Mouse (Mus musculus) lung, postnatal 0 days (tissue): ENCODE data around the gene Lrrc34. TPM values are rescaled to one million over a fixed set of nuclear protein-coding genes. Genes with fewer than 3 reads are reported as not detected.

Source experiments
- ATAC-seq: fragments of 200-750 bp; cut with Nextera tagmentation; 2 replicates; pipeline ENCODE4 v1.8.0; 2017; ENCODE audit warnings: moderate library complexity
- DNase-seq: peaks from one replicate; pipeline ENCODE4 v3.0.0-alpha.2; 2016; ENCODE audit warnings: low spot score
- H3K27ac ChIP-seq: fragments of 300-500 bp; sonication (generic); 2 replicates; pipeline ENCODE4 v1.5.1; 2014; ENCODE audit warnings: antibody characterized with exemption, mild to moderate bottlenecking, low read length, mixed read lengths
- H3K27me3 ChIP-seq: fragments of 300-500 bp; sonication (generic); replicated peaks from 2 replicates; pipeline ENCODE4 v1.6.1; 2014; ENCODE audit warnings: low read length, mixed read lengths; ENCODE audit not compliant: insufficient read depth
- H3K36me3 ChIP-seq: fragments of 300-500 bp; sonication (generic); 2 replicates; pipeline ENCODE4 v1.6.1; 2014; ENCODE audit warnings: low read length, mixed read lengths; ENCODE audit not compliant: insufficient read depth
- H3K4me1 ChIP-seq: fragments of 300-500 bp; sonication (generic); 2 replicates; pipeline ENCODE4 v1.6.1; 2014; ENCODE audit warnings: antibody characterized with exemption, low read depth, low read length, mixed read lengths; ENCODE audit not compliant: insufficient read depth
- H3K4me2 ChIP-seq: fragments of 300-500 bp; sonication (generic); replicated peaks from 2 replicates; pipeline ENCODE4 v1.6.1; 2014; ENCODE audit warnings: low read depth, mild to moderate bottlenecking, low read length, moderate library complexity, mixed read lengths
- H3K4me3 ChIP-seq: fragments of 300-500 bp; sonication (generic); 2 replicates; pipeline ENCODE4 v1.5.1; 2014; ENCODE audit warnings: low read depth, low read length
- H3K9ac ChIP-seq: fragments of 300-500 bp; sonication (generic); replicated peaks from 2 replicates; pipeline ENCODE4 v1.6.1; 2014; ENCODE audit warnings: low read depth, mild to moderate bottlenecking
- H3K9me3 ChIP-seq: fragments of 300-500 bp; sonication (generic); 2 replicates; pipeline ENCODE4 v1.6.1; 2016; ENCODE audit warnings: low read length, mixed read lengths
- CTCF ChIP-seq: IDR thresholded peaks from 2 replicates; pipeline ENCODE4 v1.5.1; 2016; ENCODE audit warnings: antibody characterized with exemption, mild to moderate bottlenecking
- EP300 ChIP-seq: IDR thresholded peaks from 2 replicates; pipeline ENCODE4 v1.6.1; 2016; ENCODE audit warnings: antibody characterized with exemption, mild to moderate bottlenecking, control low read depth
- WGBS: fragments of 180-500 bp; shearing (Covaris S2); extraction: QIAGEN DNeasy Blood & Tissue Kit; methylation state at CpG from one replicate; pipeline ENCODE4 v1.1.7; 2014; 5-methylcytosine and 5-hydroxymethylcytosine counted together
- polyA plus RNA-seq: library from polyadenylated mRNA; unstranded; fragments of >200 nt; fragmentation: Nextera tagmentation; extraction: Ambion mirVana; gene quantifications from 2 replicates; pipeline ENCODE4 v1.2.1, GENCODE M21; 2015

Gene Lrrc34
- polyA plus RNA-seq, 1 experiment from 2014 or later: 7.9 TPM

DNA sequence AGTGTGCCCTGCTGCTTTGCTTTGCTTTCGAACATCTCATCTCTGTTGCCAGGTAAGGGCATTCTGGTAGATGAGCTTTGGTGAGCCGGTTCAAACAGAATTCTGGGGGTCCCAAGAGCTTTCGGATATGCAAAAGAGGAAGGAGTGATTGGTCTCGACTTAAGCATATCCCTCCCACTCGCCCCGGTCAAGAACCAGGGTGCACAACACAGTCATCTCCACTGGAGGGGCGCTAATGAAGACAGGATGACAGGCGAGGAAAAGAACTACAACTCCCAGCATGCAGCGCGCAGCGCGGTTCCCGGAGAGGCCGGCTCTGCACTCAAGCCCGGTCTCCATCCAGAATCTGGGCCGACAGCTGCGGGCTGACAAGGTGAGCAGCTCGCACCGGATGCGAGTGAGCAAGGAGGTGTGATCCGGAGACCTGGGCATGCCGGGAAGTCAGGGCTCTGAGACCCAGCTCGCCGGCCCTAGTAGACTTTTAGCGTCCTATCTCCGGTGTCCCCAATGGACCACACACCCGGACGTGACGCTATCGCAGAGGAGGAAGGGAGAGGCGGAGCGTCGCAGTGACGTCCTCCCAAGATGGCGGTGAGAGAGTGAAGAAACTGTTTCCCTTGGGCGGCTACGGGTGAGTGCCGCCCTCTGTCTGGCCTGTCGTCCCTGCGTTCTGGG, 45.5 kb downstream of the Lrrc34 start, which contains the start of gene Mynn:
Mynn (plus strand) TSS at position 1 of the 675 bp plus-strand sequence.
- Histone ChIP-seq H3K27me3 (no peaks in the 10 kb centered on the region), H3K9me3 (no peaks in the 10 kb centered on the region), H3K4me2 (peak within 1 kb of the TSS; percentile 58), H3K27ac (peak within 1 kb of the TSS; percentile 97), H3K9ac (peak within 1 kb of the TSS; percentile 78), H3K36me3 (peaks cover 7% of the 10 kb centered on the region; the same call in 1 of the 2 replicates), H3K4me3 (peak within 1 kb of the TSS; percentile 81), H3K4me1 (peaks cover 9% of the 10 kb centered on the region; the same call in 1 of the 2 replicates)
- TF ChIP-seq CTCF (peak; percentile 73), EP300 (no peak)
- DNase-seq (peak; percentile 98), ATAC-seq (peak; percentile 96)
- under 1% methylated on average over 37 of the region's 40 CpGs for WGBS

DNA sequence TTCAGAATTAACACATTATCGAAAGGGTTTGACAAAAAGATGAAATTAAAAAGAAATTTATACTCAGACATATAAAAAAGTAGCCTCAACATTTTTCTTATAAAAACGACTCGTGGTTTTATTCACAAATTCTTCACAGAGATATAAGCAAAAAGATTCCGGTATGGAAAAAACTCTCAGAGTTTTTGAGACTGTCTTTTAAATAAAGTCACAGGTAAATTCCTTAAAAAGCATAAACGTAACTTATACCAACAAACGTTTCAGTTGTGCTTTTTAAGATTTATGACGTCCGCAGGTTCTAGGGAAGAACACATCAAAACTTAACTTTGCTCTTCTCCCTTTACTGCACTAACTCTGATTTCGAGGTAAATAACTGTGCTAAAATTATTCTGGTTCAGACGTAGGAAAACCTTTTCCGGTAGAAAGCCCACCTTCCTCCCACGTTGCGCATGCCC, 46.0 kb downstream of the Lrrc34 start:
- Histone ChIP-seq H3K36me3 (peaks cover 4% of the 10 kb centered on the region; the same call in 1 of the 2 replicates), H3K27me3 (no peaks in the 10 kb centered on the region), H3K9me3 (no peaks in the 10 kb centered on the region), H3K4me3 (peak overlapping the region; percentile 81), H3K9ac (no peak overlapping the region), H3K4me1 (peaks cover 9% of the 10 kb centered on the region; the same call in 1 of the 2 replicates), H3K27ac (peak overlapping the region; percentile 97), H3K4me2 (peak overlapping the region; percentile 58)
- DNase-seq (no peak), ATAC-seq (no peak)
- 1% methylated on average over 13 of the region's 13 CpGs for WGBS
- no peak for TF ChIP-seq EP300
- no peak for TF ChIP-seq CTCF

DNA sequence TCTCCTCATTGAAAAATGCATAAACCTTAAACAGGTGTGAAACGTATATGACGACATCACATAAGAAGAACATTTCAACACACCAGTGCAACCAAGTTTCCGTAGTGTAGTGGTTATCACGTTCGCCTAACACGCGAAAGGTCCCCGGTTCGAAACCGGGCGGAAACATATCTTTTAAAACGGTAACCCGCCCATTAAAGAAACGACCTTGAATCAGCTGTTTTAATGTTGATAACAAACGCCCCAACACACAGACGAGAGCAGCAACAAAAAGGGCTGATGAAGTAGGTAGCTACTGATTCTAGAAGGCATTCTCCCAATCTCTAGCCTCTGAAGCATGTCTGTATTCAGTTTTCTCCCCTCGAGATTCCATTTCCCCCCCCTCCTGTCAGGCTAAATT, 46.5 kb downstream of the Lrrc34 start:
- no peaks in the 10 kb centered on the region for H3K27me3 ChIP-seq
- no peak overlapping the region for H3K9ac ChIP-seq
- TF ChIP-seq EP300 (peak; percentile 54), CTCF (no peak)
- peak; percentile 11 for ATAC-seq
- H3K4me1 ChIP-seq: peaks cover 9% of the 10 kb centered on the region; the same call in 1 of the 2 replicates
- under 1% methylated on average over 17 of the region's 17 CpGs for WGBS
- peak overlapping the region; percentile 58 for H3K4me2 ChIP-seq
- peak overlapping the region; percentile 34; the same call in 1 of the 2 replicates for H3K27ac ChIP-seq
- DNase-seq: peak; percentile 85
- H3K9me3 ChIP-seq: no peaks in the 10 kb centered on the region
- H3K4me3 ChIP-seq: peak overlapping the region; percentile 81
- peaks cover 4% of the 10 kb centered on the region; the same call in 1 of the 2 replicates for H3K36me3 ChIP-seq

DNA sequence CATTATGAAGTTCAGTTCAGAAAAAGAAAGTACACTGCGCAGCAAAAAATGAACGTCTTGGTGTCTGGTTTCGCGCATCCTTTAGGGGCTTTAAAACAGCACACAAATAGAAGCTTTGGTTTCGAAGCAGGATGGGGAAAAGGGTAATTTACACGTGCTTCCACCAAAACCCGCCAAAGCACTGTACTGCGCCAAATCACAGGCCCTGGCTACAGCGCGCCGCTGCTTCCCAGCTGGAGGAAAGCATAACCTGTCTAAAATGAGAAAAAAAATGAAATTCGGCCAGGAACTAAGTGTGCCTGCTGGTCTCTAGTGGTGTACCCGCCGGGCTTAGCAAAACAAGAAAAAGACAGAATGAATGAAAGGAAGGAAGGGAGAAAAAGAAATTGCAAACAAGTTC, 47.0 kb downstream of the Lrrc34 start:
- H3K4me1 ChIP-seq: peaks cover 9% of the 10 kb centered on the region; the same call in 1 of the 2 replicates
- peak overlapping the region; percentile 81 for H3K4me3 ChIP-seq
- under 1% methylated on average over 14 of the region's 14 CpGs for WGBS
- ATAC-seq (no peak), DNase-seq (peak; percentile 18)
- H3K36me3 ChIP-seq: 0 out of 2 replicates have a peak, but pooled peaks cover under 1% of the 10 kb centered on the region
- H3K9ac ChIP-seq: no peak overlapping the region
- no peaks in the 10 kb centered on the region for H3K27me3 ChIP-seq
- peak overlapping the region; percentile 58 for H3K4me2 ChIP-seq
- no peak for TF ChIP-seq CTCF
- TF ChIP-seq EP300: no peak
- no peaks in the 10 kb centered on the region for H3K9me3 ChIP-seq
- H3K27ac ChIP-seq: no peak overlapping the region

DNA sequence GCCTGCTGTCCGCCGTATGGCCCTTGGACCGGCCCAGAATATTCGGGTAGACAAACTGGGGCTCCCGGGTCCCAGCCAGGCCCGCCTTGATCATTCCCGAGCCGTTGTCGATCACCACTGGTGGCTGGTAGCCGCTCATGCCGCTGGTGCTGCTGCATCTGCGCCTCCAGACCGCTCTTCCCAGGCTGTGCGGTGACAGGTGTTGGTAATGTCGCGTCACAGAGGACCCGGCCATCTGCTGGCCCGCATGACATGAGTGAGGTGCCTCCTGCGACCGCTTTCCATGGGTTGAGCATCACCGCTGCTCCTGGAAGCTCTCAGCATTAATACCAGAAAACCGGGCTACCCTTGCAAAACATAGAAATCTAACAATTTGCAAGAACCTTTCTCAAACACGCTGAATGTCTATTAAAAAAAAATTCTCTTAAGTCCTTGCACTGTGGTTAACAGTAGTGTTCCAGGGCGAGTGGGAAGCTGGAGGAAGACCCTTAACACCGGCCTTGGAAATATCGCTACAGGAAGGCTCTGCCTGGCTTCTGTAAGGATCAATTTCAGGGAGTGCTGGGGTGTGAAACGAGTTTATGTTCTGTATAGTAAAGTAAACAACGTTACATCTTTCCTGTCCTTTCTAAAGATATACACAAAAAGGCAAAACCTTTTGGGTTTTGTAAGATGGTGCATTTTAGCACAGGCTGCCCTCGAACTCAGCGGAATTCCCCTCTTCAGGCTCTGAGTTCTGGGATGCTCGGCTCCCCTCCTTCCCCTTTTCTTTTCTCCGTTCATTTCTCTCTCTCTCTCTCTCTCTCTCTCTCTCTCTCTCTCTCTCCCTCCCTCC, 47.7 kb downstream of the Lrrc34 start, which contains the start of gene Actrt3:
Actrt3 (minus strand) TSS at position 229 of the 835 bp plus-strand sequence.
- ATAC-seq: no peak
- Histone ChIP-seq H3K27ac (no peak within 1 kb of the TSS), H3K9me3 (no peaks in the 10 kb centered on the region), H3K36me3 (no peaks in the 10 kb centered on the region), H3K9ac (no peak within 1 kb of the TSS; the same call in 1 of the 2 replicates), H3K27me3 (no peaks in the 10 kb centered on the region), H3K4me1 (peaks cover 9% of the 10 kb centered on the region; the same call in 1 of the 2 replicates), H3K4me2 (peak within 1 kb of the TSS; percentile 58), H3K4me3 (peak within 1 kb of the TSS; percentile 81)
- WGBS: 2% methylated on average over 32 of the region's 32 CpGs
- peak; percentile 17 for DNase-seq
- TF ChIP-seq EP300 (no peak), CTCF (no peak)

DNA sequence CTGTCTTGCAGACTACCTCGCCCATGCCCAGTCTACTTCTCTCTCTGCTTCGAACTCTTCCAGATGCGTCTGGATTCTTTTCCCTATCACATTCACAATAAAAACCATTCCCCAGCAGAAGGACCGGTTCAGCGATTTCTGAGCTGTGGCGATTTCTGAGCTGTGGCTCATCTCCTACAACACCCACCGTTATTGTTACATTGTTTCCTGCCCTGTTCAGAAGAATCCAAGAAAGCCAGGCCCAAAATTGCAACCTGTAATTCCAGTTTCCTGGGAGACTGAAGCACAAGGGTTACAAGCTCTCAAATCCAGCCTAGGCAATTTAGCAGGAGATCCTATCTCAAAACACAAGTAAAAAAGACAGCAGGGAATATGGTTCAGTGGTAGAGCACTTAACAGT, 50.4 kb downstream of the Lrrc34 start:
- Histone ChIP-seq H3K36me3 (no peaks in the 10 kb centered on the region), H3K9me3 (no peaks in the 10 kb centered on the region), H3K9ac (no peak overlapping the region), H3K27ac (no peak overlapping the region), H3K4me1 (0 out of 2 replicates have a peak, but pooled peaks cover 3% of the 10 kb centered on the region), H3K4me2 (no peak overlapping the region), H3K4me3 (no peak overlapping the region), H3K27me3 (no peaks in the 10 kb centered on the region)
- 85% methylated on average over 7 of the region's 7 CpGs for WGBS
- DNase-seq (no peak), ATAC-seq (no peak)
- TF ChIP-seq CTCF: no peak
- no peak for TF ChIP-seq EP300
